Mouse (Mus musculus) neural tube, embryonic 15.5 days (tissue): ENCODE measurements around the gene Cflar. TPM values are rescaled to one million over a fixed set of nuclear protein-coding genes. Genes with fewer than 3 reads are reported as not detected.

ENCODE experiments used
- ATAC-seq: fragments of 200-750 bp; cut with Nextera tagmentation; 2 replicates; pipeline ENCODE4 v1.8.0; 2017; ENCODE audit warnings: mild to moderate bottlenecking, moderate TSS enrichment, moderate library complexity; ENCODE audit not compliant: low FRiP score
- H3K27ac ChIP-seq: fragments of 300-500 bp; sonication (generic); replicated peaks from 2 replicates; pipeline ENCODE4 v1.5.1; 2015; ENCODE audit warnings: mild to moderate bottlenecking, inconsistent platforms
- H3K27me3 ChIP-seq: fragments of 300-500 bp; sonication (generic); replicated peaks from 2 replicates; pipeline ENCODE4 v1.6.1; 2015; ENCODE audit warnings: inconsistent platforms
- H3K36me3 ChIP-seq: fragments of 300-500 bp; sonication (generic); 2 replicates; pipeline ENCODE4 v1.6.1; 2015; ENCODE audit warnings: inconsistent platforms
- H3K4me1 ChIP-seq: fragments of 300-500 bp; sonication (generic); 2 replicates; pipeline ENCODE4 v1.6.1; 2015; ENCODE audit warnings: inconsistent platforms
- H3K4me2 ChIP-seq: fragments of 300-500 bp; sonication (generic); 2 replicates; pipeline ENCODE4 v1.6.1; 2015; ENCODE audit warnings: inconsistent platforms, mild to moderate bottlenecking, moderate library complexity
- H3K4me3 ChIP-seq: fragments of 300-500 bp; sonication (generic); replicated peaks from 2 replicates; pipeline ENCODE4 v1.5.1; 2015; ENCODE audit warnings: mild to moderate bottlenecking, inconsistent platforms
- H3K9ac ChIP-seq: fragments of 300-500 bp; sonication (generic); replicated peaks from 2 replicates; pipeline ENCODE4 v1.6.1; 2015; ENCODE audit warnings: mild to moderate bottlenecking, inconsistent platforms
- H3K9me3 ChIP-seq: fragments of 300-500 bp; sonication (generic); replicated peaks from 2 replicates; pipeline ENCODE4 v1.6.1; 2016; ENCODE audit warnings: inconsistent platforms
- WGBS: fragments of 180-500 bp; shearing (Covaris S2); methylation state at CpG from one replicate; pipeline ENCODE4 v1.1.7; 2015; ENCODE audit warnings: mixed read lengths; 5-methylcytosine and 5-hydroxymethylcytosine counted together
- polyA plus RNA-seq: library from polyadenylated mRNA; unstranded; fragments of >200 nt; fragmentation: Nextera tagmentation; extraction: Ambion mirVana; gene quantifications from 2 replicates; pipeline ENCODE4 v1.2.1, GENCODE M21; 2015

Cflar gene
- polyA plus RNA-seq, 1 experiment from 2014 or later: 15.3 TPM

DNA sequence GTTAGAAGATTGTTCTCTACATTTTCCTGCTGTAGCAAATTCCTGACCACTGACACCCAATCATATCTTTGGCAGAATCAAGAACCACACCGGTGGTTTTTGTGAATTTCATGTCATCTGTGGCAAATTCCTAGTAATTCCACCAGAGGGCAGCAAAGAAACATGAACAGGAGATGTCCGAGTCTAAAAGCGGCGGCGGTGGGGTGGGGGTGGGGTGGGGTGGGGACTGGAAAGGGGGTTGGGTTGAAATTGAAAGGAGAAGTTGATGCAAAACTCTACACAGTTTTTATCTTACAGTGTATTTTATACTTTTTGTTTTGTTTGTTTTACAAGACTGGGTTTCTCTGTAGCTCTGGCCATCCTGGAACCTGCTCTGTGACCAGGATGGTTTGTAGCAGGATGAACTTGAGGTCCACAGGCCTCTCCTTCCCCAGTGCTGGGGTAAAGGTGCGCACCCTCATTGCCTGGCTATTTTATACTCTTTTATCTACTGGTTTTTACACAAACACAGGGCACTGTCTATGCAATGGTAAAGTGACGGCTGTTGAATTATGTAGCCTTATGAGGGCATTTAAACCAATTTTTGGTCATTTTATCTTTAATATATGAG is 58.9 kb downstream of the Cflar start:
- no peak for ATAC-seq
- H3K4me2 ChIP-seq: no peak overlapping the region; the same call in 1 of the 2 replicates
- no peak overlapping the region for H3K4me3 ChIP-seq
- H3K27ac ChIP-seq: no peak overlapping the region
- 28% methylated on average over 7 of the region's 7 CpGs for WGBS
- H3K9ac ChIP-seq: no peak overlapping the region
- no peaks in the 10 kb centered on the region for H3K27me3 ChIP-seq
- H3K36me3 ChIP-seq: no peaks in the 10 kb centered on the region
- no peaks in the 10 kb centered on the region for H3K9me3 ChIP-seq
- no peaks in the 10 kb centered on the region for H3K4me1 ChIP-seq

DNA sequence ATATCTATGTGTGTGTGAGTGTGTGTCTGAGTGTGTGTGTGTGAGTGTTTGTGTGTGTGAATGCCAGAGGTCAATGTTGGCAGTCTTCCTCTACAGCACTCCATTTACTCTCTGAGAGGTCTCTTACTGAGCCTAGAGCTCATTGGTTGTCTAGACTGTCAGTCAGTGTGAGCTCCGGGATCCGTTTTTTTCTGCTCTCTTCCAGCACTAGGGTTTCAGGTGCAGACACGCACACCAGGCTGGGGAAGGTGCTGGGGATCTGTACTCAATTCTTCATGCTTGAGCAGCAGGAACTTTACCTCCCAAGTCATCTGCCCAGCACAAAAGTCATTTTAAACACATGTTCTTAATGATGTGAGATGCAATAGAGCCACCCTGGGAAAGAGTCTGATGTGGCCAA is 60.8 kb downstream of the Cflar start:
- Histone ChIP-seq H3K9ac (no peak overlapping the region), H3K4me2 (no peak overlapping the region), H3K36me3 (no peaks in the 10 kb centered on the region), H3K27ac (no peak overlapping the region), H3K9me3 (no peaks in the 10 kb centered on the region), H3K4me3 (no peak overlapping the region), H3K4me1 (no peaks in the 10 kb centered on the region), H3K27me3 (no peaks in the 10 kb centered on the region)
- 83% methylated on average over 3 of the region's 3 CpGs for WGBS
- no peak for ATAC-seq

DNA sequence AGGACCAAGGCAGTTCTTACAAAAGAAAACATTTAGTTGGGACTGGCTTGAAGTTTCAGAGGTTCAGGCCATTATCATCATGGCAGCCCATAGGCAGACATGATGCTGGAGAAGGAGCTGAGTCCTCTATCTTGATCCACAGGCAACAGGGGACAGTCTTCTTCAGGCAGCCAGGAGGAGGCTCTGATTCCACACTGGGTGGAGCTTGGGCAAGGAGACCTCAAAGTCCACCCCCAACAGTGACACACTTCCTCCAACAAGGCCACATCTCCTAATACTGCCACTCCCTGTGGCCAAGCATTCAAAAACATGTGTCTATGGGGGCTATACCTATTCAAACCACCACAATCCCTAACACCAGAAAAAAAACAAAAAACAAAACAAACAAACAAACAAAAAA is 62.0 kb downstream of the Cflar start:
- H3K36me3 ChIP-seq: no peaks in the 10 kb centered on the region
- no peaks in the 10 kb centered on the region for H3K9me3 ChIP-seq
- no peak overlapping the region for H3K27ac ChIP-seq
- H3K9ac ChIP-seq: no peak overlapping the region
- H3K27me3 ChIP-seq: no peaks in the 10 kb centered on the region
- no peak overlapping the region for H3K4me3 ChIP-seq
- H3K4me1 ChIP-seq: no peaks in the 10 kb centered on the region
- no peak overlapping the region for H3K4me2 ChIP-seq
- ATAC-seq: no peak

DNA sequence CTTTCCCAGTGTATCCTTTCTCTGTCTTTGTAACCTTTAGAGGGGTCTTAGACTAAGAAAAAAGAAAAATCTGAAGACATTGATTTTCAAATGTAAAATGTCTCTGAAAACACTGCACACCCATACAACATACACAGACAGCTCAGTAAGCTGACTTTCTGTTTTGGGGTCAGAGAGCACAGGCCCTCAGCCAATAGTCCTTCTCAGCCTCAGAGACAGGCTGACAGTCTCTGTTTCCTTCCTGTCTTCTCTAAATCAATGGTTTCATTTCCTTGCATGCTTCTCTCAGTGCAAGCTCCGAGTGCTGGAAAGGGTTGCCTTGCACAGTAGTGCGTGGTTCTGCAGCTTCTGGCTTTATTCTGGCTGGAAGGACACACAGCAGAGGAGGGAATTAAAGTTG is 62.6 kb downstream of the Cflar start:
- no peak for ATAC-seq
- no peaks in the 10 kb centered on the region for H3K4me1 ChIP-seq
- H3K9me3 ChIP-seq: no peaks in the 10 kb centered on the region
- no peaks in the 10 kb centered on the region for H3K36me3 ChIP-seq
- no peaks in the 10 kb centered on the region for H3K27me3 ChIP-seq
- 68% methylated on average over 2 of the region's 2 CpGs for WGBS
- no peak overlapping the region for H3K27ac ChIP-seq
- no peak overlapping the region for H3K4me2 ChIP-seq
- no peak overlapping the region for H3K4me3 ChIP-seq
- no peak overlapping the region for H3K9ac ChIP-seq

DNA sequence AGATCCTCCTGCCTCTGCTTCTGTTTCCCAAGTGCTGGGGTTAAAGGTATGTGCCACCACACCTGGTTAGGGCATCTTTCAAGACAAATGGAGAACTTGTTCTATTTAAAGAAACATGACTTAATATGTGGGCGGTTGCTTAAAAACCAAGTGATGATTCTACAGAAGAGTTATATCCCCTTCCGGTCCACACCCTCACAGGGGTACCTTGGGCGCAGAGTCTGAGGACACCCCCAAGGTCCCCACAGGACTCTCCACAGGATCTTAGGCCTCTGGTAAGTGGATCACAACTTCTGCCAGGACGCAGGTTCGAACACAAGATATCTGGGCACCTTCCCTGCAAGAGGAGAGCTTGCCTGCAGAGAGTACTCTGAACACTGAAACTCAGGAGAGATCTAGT is 64.1 kb downstream of the Cflar start:
- 96% methylated on average over 5 of the region's 5 CpGs for WGBS
- no peaks in the 10 kb centered on the region for H3K9me3 ChIP-seq
- ATAC-seq: no peak
- H3K9ac ChIP-seq: no peak overlapping the region
- H3K27me3 ChIP-seq: no peaks in the 10 kb centered on the region
- no peaks in the 10 kb centered on the region for H3K4me1 ChIP-seq
- H3K36me3 ChIP-seq: no peaks in the 10 kb centered on the region
- H3K4me2 ChIP-seq: no peak overlapping the region
- H3K4me3 ChIP-seq: no peak overlapping the region
- H3K27ac ChIP-seq: no peak overlapping the region

DNA sequence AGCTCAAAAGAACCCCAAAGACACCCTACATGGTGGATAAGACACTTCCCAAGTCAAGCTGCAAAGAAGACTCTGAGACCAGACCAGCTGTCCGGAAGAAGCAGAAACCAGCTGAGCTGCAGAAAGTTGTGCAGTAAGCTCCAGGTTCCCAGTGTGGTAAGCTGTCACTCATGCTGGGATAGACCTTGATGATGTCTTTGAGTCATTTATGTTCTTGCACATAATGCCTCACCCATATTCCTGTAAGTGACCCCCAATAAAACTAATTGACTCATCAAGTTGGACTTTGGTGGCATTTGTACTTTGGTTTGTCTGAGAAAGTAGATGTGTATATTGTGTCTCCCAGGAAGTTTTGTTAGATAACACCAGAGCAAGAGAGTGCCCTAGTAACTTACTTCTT is 66.3 kb downstream of the Cflar start:
- Histone ChIP-seq H3K4me2 (no peak overlapping the region), H3K4me1 (no peaks in the 10 kb centered on the region), H3K36me3 (no peaks in the 10 kb centered on the region), H3K27ac (no peak overlapping the region), H3K27me3 (no peaks in the 10 kb centered on the region), H3K9me3 (no peaks in the 10 kb centered on the region), H3K9ac (no peak overlapping the region), H3K4me3 (no peak overlapping the region)
- WGBS: 94% methylated on average over 1 of the region's 1 CpGs
- ATAC-seq: no peak

DNA sequence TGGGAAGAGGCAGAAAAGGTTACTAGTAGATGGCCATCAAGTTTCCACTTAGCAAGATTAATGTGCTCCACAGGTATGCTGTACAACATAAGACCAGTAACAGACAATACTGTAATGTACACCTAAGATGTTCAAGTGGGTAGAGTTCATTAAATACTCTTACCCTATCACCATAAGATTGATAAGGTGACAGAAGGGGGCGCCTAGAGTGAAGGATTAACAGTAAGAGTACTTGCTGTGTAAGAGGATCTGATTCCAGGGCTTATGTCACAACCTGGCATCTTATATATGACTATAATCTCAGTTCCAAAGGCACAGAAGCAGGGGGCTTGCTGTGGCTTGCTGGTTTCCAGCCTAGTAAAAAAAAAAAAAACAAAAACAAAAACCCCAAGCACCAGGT is 66.9 kb downstream of the Cflar start:
- WGBS: 22% methylated on average over 1 of the region's 1 CpGs
- no peak overlapping the region for H3K4me3 ChIP-seq
- H3K27me3 ChIP-seq: no peaks in the 10 kb centered on the region
- H3K27ac ChIP-seq: no peak overlapping the region
- ATAC-seq: no peak
- no peaks in the 10 kb centered on the region for H3K9me3 ChIP-seq
- H3K4me1 ChIP-seq: no peaks in the 10 kb centered on the region
- H3K36me3 ChIP-seq: no peaks in the 10 kb centered on the region
- no peak overlapping the region for H3K4me2 ChIP-seq
- no peak overlapping the region for H3K9ac ChIP-seq

DNA sequence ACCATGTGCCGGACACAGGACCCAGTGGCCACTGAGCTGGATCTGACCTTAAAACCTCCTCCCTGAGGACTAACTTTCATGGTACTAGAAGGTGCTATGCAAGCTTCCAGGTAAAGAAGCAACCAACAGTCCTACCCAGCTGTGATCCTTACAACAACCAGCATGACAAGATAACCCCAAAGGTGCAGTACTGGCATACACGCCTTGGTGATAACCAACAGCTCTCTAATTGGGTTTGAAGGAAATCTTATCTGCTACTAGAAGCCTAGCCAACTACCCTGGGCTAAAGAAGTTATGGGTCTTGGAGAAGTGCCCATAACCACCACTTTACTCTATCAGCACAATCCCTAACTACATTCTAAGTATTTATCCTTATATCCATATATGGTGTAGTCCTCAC is 75.0 kb downstream of the Cflar start:
- Histone ChIP-seq H3K9ac (no peak overlapping the region), H3K9me3 (no peaks in the 10 kb centered on the region), H3K27me3 (no peaks in the 10 kb centered on the region), H3K36me3 (no peaks in the 10 kb centered on the region), H3K4me3 (no peak overlapping the region), H3K4me1 (no peaks in the 10 kb centered on the region), H3K27ac (no peak overlapping the region), H3K4me2 (no peak overlapping the region)
- ATAC-seq: no peak
- WGBS: 91% methylated on average over 2 of the region's 2 CpGs

DNA sequence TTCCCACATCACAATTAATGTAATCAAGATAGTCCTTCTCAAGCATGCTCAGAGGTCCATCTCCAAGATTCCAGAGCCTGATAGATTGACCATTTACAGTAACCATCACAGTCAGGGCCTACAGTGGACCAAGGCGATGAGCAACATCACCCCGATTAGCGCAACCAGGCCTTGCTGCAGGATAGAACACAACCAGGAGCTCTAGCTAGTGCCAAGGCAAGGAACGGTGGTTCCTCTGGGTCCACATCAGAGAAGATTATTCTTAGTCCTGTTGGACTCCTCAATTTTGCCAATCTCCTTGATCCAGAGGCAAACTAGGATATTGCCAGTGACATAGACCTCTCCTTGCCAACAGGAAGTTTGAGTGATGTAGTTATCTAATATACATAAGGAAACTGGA is 77.1 kb downstream of the Cflar start:
- no peaks in the 10 kb centered on the region for H3K27me3 ChIP-seq
- no peak overlapping the region for H3K4me2 ChIP-seq
- no peak overlapping the region for H3K9ac ChIP-seq
- 95% methylated on average over 4 of the region's 4 CpGs for WGBS
- no peak for ATAC-seq
- no peak overlapping the region for H3K27ac ChIP-seq
- H3K4me3 ChIP-seq: no peak overlapping the region
- H3K4me1 ChIP-seq: no peaks in the 10 kb centered on the region
- no peaks in the 10 kb centered on the region for H3K36me3 ChIP-seq
- no peaks in the 10 kb centered on the region for H3K9me3 ChIP-seq

DNA sequence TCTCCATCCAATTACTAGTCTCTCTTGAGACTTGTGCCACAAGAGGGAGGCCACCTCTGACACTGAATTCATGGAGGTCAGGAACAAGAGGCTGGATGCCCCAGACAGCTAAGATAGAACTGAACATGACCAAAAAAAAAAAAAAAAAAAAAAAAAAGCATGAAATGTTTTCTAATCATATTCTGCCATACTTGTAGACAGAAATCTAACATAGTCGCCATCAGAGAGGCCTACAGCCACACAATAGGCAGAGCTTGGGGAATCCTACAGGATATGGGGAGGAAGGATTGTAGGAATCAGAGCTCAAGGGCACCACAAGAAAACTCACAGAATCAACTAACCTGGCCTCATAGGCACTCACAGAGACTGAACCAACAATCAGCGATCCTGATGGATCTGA is 83.4 kb downstream of the Cflar start:
- Histone ChIP-seq H3K9me3 (no peaks in the 10 kb centered on the region), H3K27ac (no peak overlapping the region), H3K4me1 (peaks cover 8% of the 10 kb centered on the region), H3K9ac (no peak overlapping the region), H3K27me3 (no peaks in the 10 kb centered on the region), H3K4me3 (no peak overlapping the region), H3K4me2 (peak overlapping the region; percentile 89), H3K36me3 (no peaks in the 10 kb centered on the region)
- WGBS: 54% methylated on average over 2 of the region's 2 CpGs
- ATAC-seq: no peak

DNA sequence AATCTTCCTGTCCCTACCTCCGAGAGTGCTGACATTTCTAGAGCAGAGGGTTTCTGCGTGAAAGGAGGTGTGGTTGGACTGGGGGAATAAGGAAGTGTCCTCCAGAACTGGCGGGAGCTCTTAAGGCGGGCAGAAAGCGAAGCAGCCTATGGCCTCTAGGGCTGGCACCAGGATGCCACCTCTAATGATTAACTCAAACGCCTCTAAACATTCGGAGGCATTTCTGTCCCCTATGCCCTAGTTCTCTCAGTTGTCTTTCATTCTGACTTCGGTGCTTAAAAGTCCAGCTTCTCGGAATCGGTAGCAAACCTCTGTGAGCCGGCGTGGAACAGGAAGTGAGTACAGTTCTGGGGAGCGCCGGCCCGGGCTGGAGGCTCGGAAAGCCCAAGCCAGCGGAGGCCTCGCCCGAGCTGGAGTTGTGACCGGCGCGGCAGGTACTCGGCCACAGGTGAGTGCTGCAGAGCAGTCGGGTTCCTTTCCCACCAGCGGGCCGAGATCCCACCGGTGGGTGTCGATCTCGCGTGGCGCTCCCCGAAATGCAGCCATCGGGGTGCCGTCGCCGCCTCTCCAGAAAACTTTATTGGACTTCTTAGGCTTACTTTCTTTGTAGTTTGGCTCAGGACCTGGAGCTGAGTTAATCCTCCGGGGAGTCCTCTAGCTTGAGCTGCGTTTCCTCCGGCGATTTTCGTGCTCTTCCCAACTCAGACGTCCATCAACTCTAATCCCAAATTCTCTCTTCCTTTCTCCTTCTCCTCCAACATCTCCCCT is 84.2 kb downstream of the Cflar start, which contains the start of gene Casp8:
Gene Casp8 (plus strand): TSS at position 84 of the 768 bp plus-strand sequence.
- WGBS: under 1% methylated on average over 42 of the region's 42 CpGs
- ATAC-seq: no peak
- Histone ChIP-seq H3K4me2 (peak within 1 kb of the TSS; percentile 89), H3K4me1 (peaks cover 8% of the 10 kb centered on the region), H3K4me3 (peak within 1 kb of the TSS; percentile 46), H3K36me3 (no peaks in the 10 kb centered on the region), H3K27ac (no peak within 1 kb of the TSS), H3K9ac (peak within 1 kb of the TSS; percentile 36), H3K27me3 (no peaks in the 10 kb centered on the region), H3K9me3 (no peaks in the 10 kb centered on the region)

DNA sequence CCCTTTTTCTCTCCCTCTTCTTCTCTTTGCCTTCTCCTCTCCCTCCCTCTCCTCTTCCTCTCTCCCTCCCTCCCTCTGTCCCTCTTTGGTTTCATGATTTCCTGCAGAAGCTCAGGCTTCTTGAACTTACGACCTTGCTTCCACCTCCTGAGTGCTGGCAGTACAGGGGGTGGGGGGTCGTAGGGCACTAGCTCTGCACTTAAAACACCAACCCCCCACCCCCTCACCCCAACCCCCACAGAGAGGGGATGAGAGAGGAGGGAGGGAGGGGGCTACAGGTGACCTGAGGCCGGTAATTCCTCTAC is 84.7 kb downstream of the Cflar start:
- Histone ChIP-seq H3K36me3 (no peaks in the 10 kb centered on the region), H3K4me1 (peaks cover 8% of the 10 kb centered on the region), H3K27ac (no peak overlapping the region), H3K4me3 (peak overlapping the region; percentile 46), H3K4me2 (peak overlapping the region; percentile 89), H3K9ac (peak overlapping the region; percentile 36; the same call in 1 of the 2 replicates), H3K9me3 (no peaks in the 10 kb centered on the region), H3K27me3 (no peaks in the 10 kb centered on the region)
- WGBS: 8% methylated on average over 3 of the region's 3 CpGs
- ATAC-seq: no peak
